Mouse (Mus musculus): ENCODE data around the gene Ube2h.

Ube2h gene

GRCm38 (mm10) chr6:30169148-30169547, 135.2 kb downstream of the Ube2h start:
- in situ Hi-C loops (cut with MboI, MseI), result no loop called here

GRCm38 (mm10) chr6:30168275-30168674, 136.1 kb downstream of the Ube2h start:
- in situ Hi-C loops (cut with MboI, MseI), result no loop called here

GRCm38 (mm10) chr6:30167192-30167591, 137.1 kb downstream of the Ube2h start:
- in situ Hi-C loops (cut with MboI, MseI), result no loop called here

- in situ Hi-C loops (cut with MboI, MseI), result no loop called here
Observed at GRCm38 (mm10) chr6:30166349-30166748, 138.0 kb downstream of the Ube2h start.

GRCm38 (mm10) chr6:30162091-30162490, 142.2 kb downstream of the Ube2h start:
- in situ Hi-C loops (cut with MboI, MseI), result no loop called here

GRCm38 (mm10) chr6:30161618-30162017, 142.7 kb downstream of the Ube2h start:
- in situ Hi-C loops (cut with MboI, MseI), result no loop called here
